Mouse (Mus musculus) gonadal fat pad, adult 2 months (tissue): ENCODE measurements around the gene Insig2. TPM values are rescaled to one million over a fixed set of nuclear protein-coding genes. Genes with fewer than 3 reads are reported as not detected.

Source experiments
- DNase-seq: peaks from one replicate; pipeline ENCODE4 v3.0.0-alpha.2; 2012; ENCODE audit warnings: low read depth
- polyA plus RNA-seq: library from polyadenylated mRNA; depleted of rRNA; stranded (reverse); fragments of >200 nt; gene quantifications from 2 replicates; pipeline ENCODE4 v1.2.3, GENCODE M21; 2012; rRNA removed

The Insig2 gene
- 33.0 and 40.1 TPM in 2 replicates for polyA plus RNA-seq

DNA sequence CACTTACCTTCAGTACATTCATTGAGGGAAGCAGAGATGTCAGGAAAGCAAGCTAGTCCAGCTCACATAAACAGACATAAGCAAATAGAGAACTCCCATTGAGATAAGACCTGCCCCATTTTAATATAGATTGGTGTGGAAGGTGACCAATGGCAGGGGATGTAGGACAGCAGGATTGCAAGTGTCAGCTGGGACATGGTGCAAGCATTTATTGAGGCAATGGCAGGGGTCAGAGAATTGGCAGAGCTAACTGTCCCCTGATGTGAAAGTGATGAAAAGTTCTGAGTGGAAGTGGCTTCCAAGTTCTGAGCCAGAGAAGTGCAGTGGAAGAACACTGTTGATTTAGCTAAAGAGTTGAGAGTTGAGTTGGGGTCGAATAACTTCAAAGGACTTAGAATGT, at the start of gene Insig2:
Insig2 (minus strand) TSS at position 105 of the 400 bp plus-strand sequence.
- DNase-seq = no peak

DNA sequence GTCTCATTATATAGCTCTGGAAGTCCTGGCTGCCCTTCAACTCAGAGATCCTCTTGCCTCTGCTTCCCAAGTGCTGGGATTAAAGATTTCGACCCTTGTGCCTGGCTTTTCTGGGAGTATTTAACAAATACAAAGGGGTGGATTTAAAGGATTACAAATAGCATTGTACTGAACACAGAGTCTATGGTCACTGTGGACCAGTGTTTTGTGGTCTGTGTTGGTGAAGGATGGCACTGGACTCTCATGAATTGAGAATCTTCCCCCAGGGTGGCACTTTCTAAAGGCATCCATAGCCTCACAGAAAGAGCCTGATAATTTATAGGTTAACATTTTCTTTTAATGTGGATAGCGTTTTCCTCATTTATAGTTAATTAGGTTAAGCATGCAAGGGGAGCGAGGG, 49.2 kb upstream of the Insig2 start:
- no peak for DNase-seq

DNA sequence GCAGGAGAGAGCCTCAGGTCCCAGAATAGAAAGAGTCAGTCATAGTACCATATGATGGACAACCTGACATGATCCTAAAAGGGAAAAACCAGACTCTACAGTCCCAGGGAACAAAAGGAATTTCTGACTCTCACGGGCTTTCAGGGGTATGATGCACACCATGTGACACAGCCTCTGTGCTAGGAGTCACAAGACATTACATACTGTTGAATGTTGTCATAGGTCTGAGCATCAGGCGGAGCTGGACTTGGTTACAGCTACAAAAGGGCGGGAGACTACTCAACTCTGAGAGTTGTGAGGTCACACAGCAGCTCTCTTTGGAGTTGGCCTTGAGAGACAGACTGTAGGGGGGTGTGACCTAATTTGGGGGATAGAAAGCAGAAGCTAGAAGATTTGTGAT, 47.6 kb upstream of the Insig2 start:
- DNase-seq = no peak

DNA sequence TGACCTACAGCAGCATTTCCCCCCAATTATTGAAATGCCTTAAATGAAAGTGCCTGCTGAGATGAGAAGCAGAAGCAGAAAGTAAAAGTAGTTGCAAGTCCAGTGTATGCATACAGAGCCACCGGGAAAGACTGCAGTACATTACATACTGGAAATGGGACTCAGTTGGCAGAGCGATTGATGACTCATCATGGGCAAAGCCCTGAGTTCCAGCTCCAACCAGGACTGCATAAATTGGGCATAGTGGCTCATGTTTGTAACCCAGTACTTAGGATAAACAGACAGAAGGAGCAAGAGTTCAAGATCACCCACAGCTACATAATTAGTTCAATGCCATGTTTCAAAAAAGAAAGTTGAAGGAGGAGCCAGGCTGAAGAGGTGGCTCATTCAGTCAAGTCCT, 45.5 kb upstream of the Insig2 start:
- no peak for DNase-seq

GRCm38 (mm10) chr1:121377410-121377809, 45.0 kb upstream of the Insig2 start:
- DNase-seq = no peak

GRCm38 (mm10) chr1:121373631-121374030, 41.2 kb upstream of the Insig2 start:
- peak; percentile 74 for DNase-seq

DNA sequence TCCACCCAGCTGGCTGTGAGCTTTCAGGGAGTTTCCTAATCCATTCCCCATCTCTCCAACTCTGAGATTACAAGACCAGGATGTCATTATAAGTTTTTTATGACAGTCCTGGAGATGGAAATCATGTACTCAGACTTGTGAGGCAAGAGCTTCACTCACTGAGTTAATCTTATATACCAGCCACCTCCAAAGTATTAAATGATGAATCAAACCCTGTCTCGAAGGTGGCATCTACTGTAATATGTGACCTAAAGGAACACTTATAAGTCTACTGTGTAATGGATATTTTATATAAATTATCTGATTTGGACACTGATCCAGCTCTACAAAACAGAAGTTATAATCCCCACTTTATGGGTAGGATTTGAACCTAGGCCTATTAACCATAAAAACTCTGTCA, 40.3 kb upstream of the Insig2 start:
- peak; percentile 65 for DNase-seq

- DNase-seq = no peak
These were observed 39.1 kb upstream of the Insig2 start for GRCm38 (mm10) chr1:121371449-121371848.

GRCm38 (mm10) chr1:121367257-121367656, 34.9 kb upstream of the Insig2 start:
- DNase-seq = no peak

DNA sequence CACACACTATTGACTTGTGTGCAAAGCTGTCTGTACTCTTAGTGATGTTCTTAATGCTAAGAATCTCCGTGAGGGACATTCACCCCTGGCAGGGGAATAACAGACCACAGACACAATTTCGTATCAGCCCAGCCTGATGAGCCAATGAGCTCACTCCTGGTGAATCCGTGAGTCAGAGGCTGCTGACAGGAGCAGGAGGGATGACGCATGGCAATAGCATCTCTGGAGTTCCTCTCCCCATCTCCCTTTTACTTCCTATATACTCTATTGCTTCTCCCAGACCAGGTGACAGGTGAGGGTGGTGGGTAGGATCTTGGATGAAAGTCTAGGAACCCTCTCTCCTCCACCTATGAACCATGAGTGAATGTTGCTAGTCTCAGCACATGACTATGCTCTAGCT, 28.2 kb upstream of the Insig2 start:
- no peak for DNase-seq

GRCm38 (mm10) chr1:121359680-121360079, 27.3 kb upstream of the Insig2 start:
- no peak for DNase-seq

DNA sequence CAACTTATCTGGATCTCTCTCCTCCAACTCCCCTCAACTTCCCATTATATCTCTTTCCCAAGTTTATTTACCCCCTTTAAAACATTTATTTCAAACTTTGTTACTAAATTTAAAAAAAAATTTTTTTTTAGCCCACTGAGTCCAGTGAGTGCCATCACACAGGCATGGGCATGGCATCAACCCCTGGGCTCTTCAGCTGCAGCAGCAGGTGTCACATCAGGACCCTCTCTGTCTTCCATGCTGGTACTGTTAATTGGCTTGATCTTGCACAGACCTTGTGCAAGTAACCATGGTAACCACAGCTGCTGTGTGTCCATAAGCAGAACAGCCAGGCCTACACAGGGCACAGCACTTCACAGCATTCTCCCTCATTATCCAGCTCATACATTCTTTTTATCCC, 21.4 kb upstream of the Insig2 start:
- DNase-seq = no peak

DNA sequence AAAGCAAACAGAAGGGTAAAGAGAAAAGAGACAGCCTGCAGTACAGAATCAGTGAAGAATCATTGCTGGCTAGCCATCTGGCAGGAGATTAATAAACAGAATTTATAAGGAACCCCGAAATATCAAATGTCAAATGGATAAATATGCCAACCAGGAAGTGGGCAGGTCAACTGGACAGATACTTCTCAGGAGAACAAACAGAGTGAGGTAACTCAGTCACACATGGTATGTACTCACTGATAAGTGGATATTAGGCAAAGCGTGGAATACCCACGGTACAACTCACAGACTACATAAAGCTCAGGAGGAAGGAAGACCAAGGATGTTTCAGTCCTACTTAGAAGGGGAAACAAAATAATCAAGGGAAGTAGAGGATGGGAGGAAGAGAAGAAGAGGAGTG, 18.6 kb upstream of the Insig2 start:
- DNase-seq = no peak

- no peak for DNase-seq
These were observed 18.2 kb upstream of the Insig2 start for GRCm38 (mm10) chr1:121350616-121351015.

GRCm38 (mm10) chr1:121348875-121349847, 16.8 kb upstream of the Insig2 start:
- peak; percentile 71 for DNase-seq

DNA sequence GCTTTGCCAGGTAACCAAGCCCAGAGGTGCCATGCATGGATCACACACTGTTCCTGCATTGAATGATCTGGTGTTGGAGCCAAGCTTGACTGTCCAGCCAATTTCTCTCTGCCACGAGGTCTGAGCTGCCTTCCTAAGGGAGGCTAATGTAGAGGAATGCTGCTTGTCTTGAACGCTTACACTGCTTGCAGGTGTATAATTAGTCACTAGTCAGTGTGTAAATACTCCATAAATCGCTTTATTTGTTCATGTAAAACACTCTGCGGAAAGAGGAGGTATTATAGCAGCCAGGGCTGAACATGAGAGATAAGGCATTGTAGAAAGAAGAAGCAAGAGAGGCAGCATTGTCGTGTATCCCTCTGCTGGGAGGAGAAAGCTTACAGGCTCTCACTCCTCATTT, 11.6 kb upstream of the Insig2 start:
- DNase-seq = no peak

- no peak for DNase-seq
These were observed 3.4 kb upstream of the Insig2 start for GRCm38 (mm10) chr1:121335789-121336188.

DNA sequence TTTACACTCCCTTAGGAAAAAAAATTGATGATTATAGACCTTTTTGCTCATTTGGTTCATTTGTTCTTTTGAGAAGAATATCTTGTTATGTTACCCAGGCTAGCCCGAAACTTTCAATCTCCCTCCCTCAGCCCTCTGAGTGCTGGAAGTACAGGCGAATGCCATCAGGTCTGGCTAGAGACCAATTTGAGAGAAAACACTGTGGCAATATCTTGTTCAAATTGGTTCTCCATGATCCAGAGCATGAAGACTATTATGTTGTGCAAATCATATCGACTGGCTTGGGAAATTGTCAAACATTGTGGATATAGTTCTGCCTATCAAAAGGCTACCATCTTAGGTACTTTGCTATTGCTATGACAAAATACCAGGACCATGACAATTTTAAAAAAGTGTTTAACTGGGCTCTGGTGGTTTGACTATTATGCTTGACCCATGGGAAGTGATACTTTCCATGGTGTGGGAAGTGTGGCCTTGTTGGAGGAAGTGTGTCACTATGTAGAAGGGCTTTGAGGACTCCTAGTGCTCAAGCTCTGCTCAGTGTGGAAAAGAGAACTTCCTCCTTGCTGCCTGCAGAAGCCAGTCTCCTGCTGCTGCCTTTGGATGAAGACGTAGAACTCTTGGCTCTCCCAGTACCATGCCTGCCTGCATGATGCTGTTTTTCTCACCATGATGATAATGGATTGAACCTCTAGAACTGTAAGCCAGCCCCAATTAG, 1.8 kb upstream of the Insig2 start:
- DNase-seq = no peak

- no peak for DNase-seq
These were observed 1.8 kb downstream of the Insig2 start for GRCm38 (mm10) chr1:121330621-121331020.

GRCm38 (mm10) chr1:121329391-121329790, 3.0 kb downstream of the Insig2 start:
- peak; percentile 63 for DNase-seq

DNA sequence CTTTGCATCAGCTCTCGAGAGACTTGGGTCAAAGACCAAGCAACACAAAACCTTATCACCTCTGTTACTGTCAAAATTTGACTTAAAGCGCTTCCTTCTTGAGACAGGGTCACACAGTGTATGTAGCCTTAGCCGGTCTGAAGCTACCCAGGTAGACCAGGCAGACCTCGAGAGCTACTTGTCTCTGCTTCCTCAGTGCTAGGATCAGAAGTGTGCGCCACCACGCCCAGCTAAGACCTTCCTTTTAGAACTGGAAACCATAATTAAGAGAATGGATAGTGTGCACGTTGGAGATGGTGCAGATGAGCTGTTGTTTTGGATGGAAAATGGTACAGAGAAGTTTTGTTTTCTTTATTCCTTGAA, 4.2 kb downstream of the Insig2 start:
- DNase-seq = no peak

DNA sequence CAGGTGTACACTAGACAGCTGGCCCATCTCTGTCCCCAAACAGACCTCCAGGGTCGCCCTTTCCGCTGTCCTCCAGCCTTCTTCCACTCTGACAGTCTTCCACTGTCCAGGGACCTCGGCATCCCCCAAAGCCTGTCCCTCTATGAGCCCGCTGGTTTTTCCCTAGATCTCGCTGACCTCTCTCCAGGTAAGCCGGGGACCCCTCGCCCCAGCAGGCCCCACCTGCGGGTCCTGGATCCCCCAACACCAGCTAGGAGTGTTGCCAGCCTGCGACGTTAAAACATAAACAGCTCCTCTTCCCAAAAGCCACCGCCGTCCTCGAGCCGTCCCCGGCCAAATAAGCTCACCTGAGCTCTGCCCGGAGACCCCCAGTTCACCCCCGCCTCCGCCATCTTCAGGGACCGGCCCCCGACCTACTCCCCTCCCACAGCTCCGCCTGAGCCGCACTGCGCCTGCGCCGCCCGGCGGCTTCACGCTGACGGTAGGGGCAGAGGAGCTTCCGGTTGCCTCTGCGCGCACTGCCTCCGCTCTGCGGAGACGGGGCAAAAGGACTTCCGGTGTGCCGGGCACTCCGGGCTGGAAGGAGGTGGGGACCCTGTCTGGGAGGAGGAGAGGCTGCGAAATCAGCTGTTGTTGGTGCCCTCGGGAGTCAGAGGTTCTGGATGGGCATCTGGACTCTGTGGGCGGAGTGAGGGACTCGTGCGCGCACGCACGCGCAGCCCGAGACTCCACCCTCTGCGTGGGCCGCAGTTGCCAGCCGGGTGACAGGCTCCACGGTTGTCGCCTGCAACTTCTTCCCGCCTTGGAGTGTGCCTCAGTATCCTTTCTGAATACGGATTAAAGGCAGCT, 4.8 kb downstream of the Insig2 start:
- DNase-seq = peak; percentile 56
